Mouse (Mus musculus) lung, adult 10 weeks (tissue): ENCODE data around the gene Krtap14. TPM values are rescaled to one million over a fixed set of nuclear protein-coding genes. Genes with fewer than 3 reads are reported as not detected.

Source experiments
- polyA plus RNA-seq: library from polyadenylated mRNA; stranded (reverse); fragments of 350-450 nt; fragmentation: Illumina TruSeq; extraction: RNeasy Lipid Tissue Mini Kit (QIAGEN cat#74804); gene quantifications from one replicate; pipeline ENCODE4 v1.2.3, GENCODE M21; 2014; ENCODE audit warnings: low read depth, low replicate concordance; ENCODE audit not compliant: insufficient read depth

Gene Krtap14
- not detected for polyA plus RNA-seq

GRCm38 (mm10) chr16:88826095-88826652 lies at the start of gene Krtap14:
Gene Krtap14 (minus strand): TSS chr16:88826145.

GRCm38 (mm10) chr16:88874169-88874568 lies 48.2 kb upstream of the Krtap14 start, which contains the start of gene Krtap19-2:
Gene Krtap19-2 (minus strand): TSS chr16:88874269.

GRCm38 (mm10) chr16:88869311-88869710 lies 43.4 kb upstream of the Krtap14 start, which contains the start of gene Krtap19-1:
Gene Krtap19-1 (minus strand): TSS chr16:88869411.

GRCm38 (mm10) chr16:88820066-88820465 lies 5.9 kb downstream of the Krtap14 start, which contains the start of gene Krtap15:
Gene Krtap15 (plus strand): TSS chr16:88820215.

DNA sequence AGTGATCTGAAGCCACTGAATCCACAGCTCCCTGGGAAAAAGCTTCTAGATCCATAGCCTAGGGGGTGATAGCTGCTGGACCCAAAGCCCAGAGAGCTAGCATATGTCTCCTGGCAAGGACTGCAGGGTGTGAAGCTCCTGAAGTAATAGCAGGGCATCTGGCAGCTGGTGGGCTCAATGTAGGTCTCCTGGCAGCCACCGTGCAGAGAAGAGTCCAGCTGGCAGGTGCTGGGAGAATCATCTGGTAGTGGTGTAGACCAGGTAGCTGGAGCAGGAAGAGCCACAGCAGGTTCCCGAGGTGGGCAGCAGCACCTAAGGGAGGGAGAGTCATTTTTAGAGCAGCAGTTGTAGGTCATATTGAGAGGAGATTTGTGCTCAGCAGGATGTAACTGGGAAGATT lies 14.1 kb downstream of the Krtap14 start, which contains the start of gene Gm20741:
Gene Gm20741, minus strand, starts transcription at position 394 of the 400 bp plus-strand sequence.

GRCm38 (mm10) chr16:88777596-88777995 lies 48.3 kb downstream of the Krtap14 start, which contains the start of gene Gm5965:
Gene Gm5965 (plus strand): TSS chr16:88777896.

DNA sequence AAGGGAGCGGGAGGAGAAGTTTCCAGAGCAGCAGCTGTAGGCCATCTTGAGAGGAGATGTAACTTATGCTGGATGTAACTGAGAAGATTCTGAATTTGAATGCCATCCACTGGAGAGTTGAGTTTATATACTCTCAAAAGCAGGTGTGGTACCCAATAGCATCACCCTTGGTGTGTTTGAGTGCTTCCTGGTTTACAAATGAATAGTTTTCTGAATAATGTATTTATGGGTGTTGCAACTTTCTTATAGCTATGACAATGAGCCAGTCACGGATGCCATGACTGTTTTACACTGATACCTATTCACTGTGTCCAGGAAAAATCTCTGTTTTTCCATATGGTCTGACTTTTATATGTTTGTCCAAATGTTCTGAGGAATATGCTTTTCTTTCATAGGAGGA lies 51.8 kb downstream of the Krtap14 start, which contains the start of gene 2310057N15Rik:
Gene 2310057N15Rik, minus strand, starts transcription at position 101 of the 400 bp plus-strand sequence.

Other genes starting within 250 kb of the Krtap14 start
- gene Krtap24-1, start 213.9 kb downstream of the Krtap14 start, polyA plus RNA-seq, result not detected
- gene 2310079G19Rik, start 198.5 kb downstream of the Krtap14 start, polyA plus RNA-seq, result not detected
- gene Krtap26-1, start 178.3 kb downstream of the Krtap14 start, polyA plus RNA-seq, result not detected
- gene Krtap27-1, start 154.5 kb downstream of the Krtap14 start, polyA plus RNA-seq, result not detected
- gene 2310061N02Rik, start 118.2 kb downstream of the Krtap14 start, polyA plus RNA-seq, result not detected
- not detected for gene Krtap13-1, start 97.3 kb downstream of the Krtap14 start, polyA plus RNA-seq
- not detected for gene Krtap13, start 74.5 kb downstream of the Krtap14 start, polyA plus RNA-seq
- gene 2310034C09Rik, start 67.3 kb downstream of the Krtap14 start, polyA plus RNA-seq, result not detected
- gene 2310057N15Rik, start 51.9 kb downstream of the Krtap14 start, polyA plus RNA-seq, result not detected
- gene Gm5965, start 48.2 kb downstream of the Krtap14 start, polyA plus RNA-seq, result not detected
- gene Gm20741, start 13.9 kb downstream of the Krtap14 start, polyA plus RNA-seq, result not detected
- not detected for gene Krtap15, start 5.9 kb downstream of the Krtap14 start, polyA plus RNA-seq
- gene Krtap19-1, start 43.3 kb upstream of the Krtap14 start, polyA plus RNA-seq, result not detected
- not detected for gene Krtap19-2, start 48.1 kb upstream of the Krtap14 start, polyA plus RNA-seq
- gene Krtap19-3, start 51.9 kb upstream of the Krtap14 start, polyA plus RNA-seq, result not detected
- not detected for gene Krtap19-4, start 58.9 kb upstream of the Krtap14 start, polyA plus RNA-seq
- gene Krtap19-5, start 70.3 kb upstream of the Krtap14 start, polyA plus RNA-seq, result not detected
- not detected for gene Krtap19-9b, start 106.1 kb upstream of the Krtap14 start, polyA plus RNA-seq
- not detected for gene Krtap16-3, start 136.7 kb upstream of the Krtap14 start, polyA plus RNA-seq
- not detected for gene Krtap22-2, start 184.6 kb upstream of the Krtap14 start, polyA plus RNA-seq
- gene Gm10229, start 189.1 kb upstream of the Krtap14 start, polyA plus RNA-seq, result not detected
- gene Krtap6-1, start 205.6 kb upstream of the Krtap14 start, polyA plus RNA-seq, result not detected
- gene Gm10228, start 215.3 kb upstream of the Krtap14 start, polyA plus RNA-seq, result not detected
- not detected for gene Krtap6-5, start 221.7 kb upstream of the Krtap14 start, polyA plus RNA-seq
- not detected for gene 1110025L11Rik, start 237.9 kb upstream of the Krtap14 start, polyA plus RNA-seq